Mouse (Mus musculus): ENCODE results near the gene Garnl3. TPM values are rescaled to one million over a fixed set of nuclear protein-coding genes. Genes with fewer than 3 reads are reported as not detected.

Gene Garnl3
- polyA plus RNA-seq, 1 experiment from 2014 or later = 11.0 TPM

DNA sequence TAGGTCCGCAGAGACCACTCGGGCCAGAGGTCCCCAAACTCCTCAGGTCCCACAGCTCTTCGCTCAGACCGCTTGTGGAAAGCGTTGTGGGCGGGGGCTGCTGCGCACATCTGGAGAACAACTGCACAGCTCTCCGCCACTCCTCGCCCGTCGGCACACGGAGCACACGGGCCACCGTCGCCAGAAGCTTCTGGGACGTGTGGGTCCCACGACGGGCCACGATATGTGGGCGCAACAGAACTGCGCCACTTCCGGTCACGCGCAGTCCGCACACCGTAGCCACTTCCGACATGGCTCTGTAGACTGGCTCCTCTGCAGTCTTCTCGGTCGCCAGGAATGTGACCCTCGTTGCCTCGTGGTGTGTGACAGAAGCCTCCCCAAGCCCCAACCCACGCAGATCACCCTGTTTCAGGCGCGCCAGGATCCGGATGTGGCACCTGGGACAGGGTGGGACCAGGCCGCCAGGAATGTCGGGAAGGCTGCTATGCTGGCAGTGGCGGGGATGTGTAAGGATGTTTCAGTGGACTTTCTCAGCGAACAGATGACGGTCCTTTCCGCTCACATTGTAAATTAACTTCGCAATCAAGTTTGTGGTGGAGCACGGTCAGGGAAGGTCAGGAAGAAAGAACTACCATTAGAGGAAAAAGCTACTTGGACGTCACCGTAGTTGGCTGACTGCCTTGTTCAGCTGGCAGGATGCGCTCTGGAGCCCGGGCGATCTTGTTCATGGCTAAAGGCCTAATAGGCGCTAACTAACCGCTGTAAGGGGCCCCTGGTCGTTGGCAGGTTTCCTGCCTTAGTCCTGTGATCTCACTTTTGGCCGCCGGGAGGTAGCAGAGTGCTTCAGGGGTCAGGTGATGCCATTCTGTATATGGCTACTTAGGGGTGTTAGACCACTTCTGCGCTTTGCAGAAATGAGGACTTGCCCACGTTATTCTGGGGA lies 164.5 kb downstream of the Garnl3 start:
- Histone ChIP-seq H3K4me2 (peak overlapping the region; percentile 93), H3K36me3 (peaks cover 30% of the 10 kb centered on the region), H3K4me1 (peaks cover 70% of the 10 kb centered on the region), H3K27ac (replicated peaks) (peak overlapping the region; percentile 96), H3K4me3 (peak overlapping the region; percentile 63), H3K9me3 (no peaks in the 10 kb centered on the region), H3K9ac (peak overlapping the region; percentile 85), H3K27me3 (replicated peaks) (no peaks in the 10 kb centered on the region)
- under 1% methylated on average over 55 of the region's 55 CpGs for WGBS
- ATAC-seq (ENCODE audit: extremely low read depth, insufficient number of reproducible peaks, low FRiP score, low TSS enrichment) = peak; percentile 77

DNA sequence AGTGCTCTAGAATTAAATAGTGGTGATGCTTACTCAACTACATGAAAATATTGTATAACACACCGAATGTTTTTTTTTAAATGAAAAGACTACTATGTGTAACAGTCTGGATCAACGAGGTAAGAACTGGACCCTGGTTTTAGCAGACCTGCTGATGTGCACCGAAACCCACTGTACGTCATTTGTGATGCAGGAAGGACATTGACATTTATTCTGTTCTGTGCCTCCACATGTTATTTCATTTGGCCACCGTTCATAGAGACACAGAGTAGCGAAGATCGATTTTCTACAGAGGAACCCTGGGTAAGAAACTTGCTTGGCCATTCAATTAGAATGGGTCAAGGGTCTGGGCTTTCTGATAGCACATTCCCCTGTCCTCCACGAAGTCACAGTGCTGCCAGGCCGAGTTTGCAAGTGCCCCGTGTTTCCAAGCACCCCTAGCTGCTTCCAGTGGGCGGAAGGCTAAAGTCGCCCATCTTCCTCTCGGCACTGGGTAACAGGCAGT lies 165.2 kb downstream of the Garnl3 start:
- no peak for ATAC-seq (ENCODE audit: extremely low read depth, insufficient number of reproducible peaks, low FRiP score, low TSS enrichment)
- Histone ChIP-seq H3K4me2 (peak overlapping the region; percentile 93), H3K27me3 (replicated peaks) (no peaks in the 10 kb centered on the region), H3K4me1 (peaks cover 70% of the 10 kb centered on the region), H3K9me3 (no peaks in the 10 kb centered on the region), H3K4me3 (peak overlapping the region; percentile 63), H3K27ac (replicated peaks) (peak overlapping the region; percentile 96), H3K9ac (peak overlapping the region; percentile 85), H3K36me3 (peaks cover 30% of the 10 kb centered on the region)
- WGBS = 8% methylated on average over 13 of the region's 13 CpGs

DNA sequence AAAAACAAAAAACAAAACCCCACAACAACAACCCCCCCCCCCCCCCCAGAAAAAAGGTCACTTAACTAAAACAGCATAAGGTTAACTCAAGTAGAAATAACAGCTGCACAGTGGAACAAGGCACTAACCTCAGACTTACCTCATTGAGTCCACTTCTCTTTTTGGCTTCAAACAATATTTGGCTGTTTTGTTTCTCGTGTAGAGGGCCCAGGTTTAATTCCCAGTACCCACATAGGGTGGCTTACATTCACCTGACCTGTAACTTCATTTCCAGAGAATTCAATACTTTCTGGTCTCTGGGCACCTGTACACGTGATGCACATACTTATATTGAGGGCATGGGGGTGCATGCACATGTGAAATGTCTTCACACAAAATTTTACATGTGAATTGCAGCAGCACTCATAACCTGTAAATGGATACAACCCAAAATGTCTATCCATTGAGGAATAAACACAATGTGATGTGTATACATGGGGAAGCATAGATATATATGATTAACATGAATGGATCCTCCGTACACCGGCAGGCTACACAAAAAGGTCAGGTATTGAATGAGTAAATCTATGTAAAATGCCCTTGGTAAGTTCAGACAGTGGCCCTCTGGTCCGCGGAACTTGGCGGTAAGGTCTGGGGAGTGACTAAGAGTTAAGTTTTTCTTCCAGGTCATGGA lies 165.8 kb downstream of the Garnl3 start:
- Histone ChIP-seq H3K4me3 (peak overlapping the region; percentile 63), H3K4me2 (peak overlapping the region; percentile 93), H3K36me3 (peaks cover 30% of the 10 kb centered on the region), H3K9ac (peak overlapping the region; percentile 85), H3K9me3 (no peaks in the 10 kb centered on the region), H3K4me1 (peaks cover 75% of the 10 kb centered on the region), H3K27me3 (replicated peaks) (no peaks in the 10 kb centered on the region), H3K27ac (replicated peaks) (peak overlapping the region; percentile 96)
- 16% methylated on average over 7 of the region's 7 CpGs for WGBS
- no peak for ATAC-seq (ENCODE audit: extremely low read depth, insufficient number of reproducible peaks, low FRiP score, low TSS enrichment)

DNA sequence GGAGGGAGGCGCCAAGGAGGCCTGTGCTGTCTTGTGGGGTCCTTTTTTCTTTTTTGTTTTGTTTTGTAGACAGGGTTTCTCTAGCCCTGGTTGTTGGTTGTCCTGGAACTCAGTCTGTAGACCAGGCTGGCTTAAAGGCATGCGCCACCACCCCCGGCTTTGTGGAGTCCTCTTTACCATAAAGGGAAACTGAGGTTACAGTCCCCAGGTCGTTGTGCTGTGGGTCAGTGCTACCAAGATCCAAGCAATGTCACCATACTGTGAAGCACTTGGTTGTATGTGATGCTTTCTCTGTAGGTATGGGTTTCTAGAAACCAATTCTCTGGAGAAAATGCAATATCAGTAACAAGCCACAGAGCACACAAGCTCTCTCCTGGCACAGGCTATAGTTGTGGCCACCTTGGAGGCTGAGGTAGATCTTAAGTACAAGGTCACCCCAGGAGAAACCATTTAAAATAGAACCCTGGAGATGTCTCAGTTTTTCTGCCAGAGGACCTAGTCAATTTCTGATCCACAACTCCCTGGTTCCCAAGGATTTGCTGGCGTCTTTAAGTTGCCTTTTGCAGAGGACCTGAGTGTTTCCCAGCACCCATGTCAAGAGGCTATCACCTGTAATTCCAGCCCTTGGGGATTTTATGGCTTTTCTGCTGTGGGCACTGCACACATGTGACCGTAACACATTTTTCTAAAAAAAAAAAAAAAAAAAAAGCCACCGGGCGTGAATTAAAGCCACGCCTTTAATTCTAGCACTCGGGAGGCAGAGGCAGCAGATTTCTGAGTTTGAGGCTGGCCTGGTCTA lies 166.6 kb downstream of the Garnl3 start:
- Histone ChIP-seq H3K9ac (0 out of 2 replicates have a peak overlapping the region, but pooled peaks have one; percentile 47), H3K27me3 (replicated peaks) (no peaks in the 10 kb centered on the region), H3K4me2 (no peak overlapping the region), H3K36me3 (peaks cover 30% of the 10 kb centered on the region), H3K27ac (replicated peaks) (no peak overlapping the region; the same call in none of the 2 replicates), H3K4me3 (no peak overlapping the region), H3K9me3 (no peaks in the 10 kb centered on the region), H3K4me1 (peaks cover 72% of the 10 kb centered on the region)
- ATAC-seq (ENCODE audit: extremely low read depth, insufficient number of reproducible peaks, low FRiP score, low TSS enrichment) = no peak
- 34% methylated on average over 10 of the region's 10 CpGs for WGBS

DNA sequence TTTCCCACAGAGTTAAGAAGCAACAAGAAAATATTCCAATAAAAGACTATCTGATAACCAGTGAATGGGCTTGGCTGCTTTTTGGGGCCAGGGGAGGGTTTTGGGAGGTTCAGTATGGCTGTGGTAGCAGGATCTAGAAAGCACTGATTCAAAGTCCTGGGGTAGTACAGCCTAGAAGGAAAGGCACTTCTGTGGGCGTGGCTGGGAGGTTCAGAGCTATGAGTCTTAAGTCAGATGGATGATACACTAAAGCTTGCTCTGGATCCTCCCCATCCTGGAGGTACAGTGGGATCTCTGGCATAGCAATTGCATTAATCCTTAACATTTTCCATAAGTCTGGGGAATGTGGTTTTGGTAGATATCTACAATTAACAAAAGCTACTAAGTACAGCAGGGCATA lies 167.5 kb downstream of the Garnl3 start:
- Histone ChIP-seq H3K4me3 (peak overlapping the region; percentile 87; the same call in 1 of the 2 replicates), H3K4me1 (peaks cover 64% of the 10 kb centered on the region), H3K27me3 (replicated peaks) (no peaks in the 10 kb centered on the region), H3K9me3 (no peaks in the 10 kb centered on the region), H3K36me3 (peaks cover 34% of the 10 kb centered on the region), H3K4me2 (peak overlapping the region; percentile 87), H3K9ac (peak overlapping the region; percentile 98; the same call in 1 of the 2 replicates), H3K27ac (replicated peaks) (no peak overlapping the region)
- no peak for ATAC-seq (ENCODE audit: extremely low read depth, insufficient number of reproducible peaks, low FRiP score, low TSS enrichment)
- 73% methylated on average over 1 of the region's 1 CpGs for WGBS

DNA sequence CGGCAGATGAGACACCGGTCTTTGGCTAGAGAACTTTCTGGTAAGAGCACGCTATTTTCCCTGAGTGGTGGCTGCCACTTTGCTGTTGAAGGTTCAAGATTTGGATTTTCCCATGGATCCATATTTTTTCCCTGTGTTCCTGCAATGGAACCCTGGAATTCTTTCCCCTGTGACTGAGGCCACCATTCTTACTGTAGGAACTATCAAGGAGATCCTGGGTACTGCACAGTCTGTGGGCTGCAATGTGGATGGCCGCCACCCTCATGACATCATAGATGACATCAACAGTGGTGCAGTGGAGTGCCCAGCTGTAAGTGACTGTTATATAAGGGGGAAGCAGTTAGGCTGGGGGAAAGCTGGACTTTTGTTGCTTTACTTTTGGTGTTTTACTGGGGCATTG lies 167.9 kb downstream of the Garnl3 start:
- no peak for ATAC-seq (ENCODE audit: extremely low read depth, insufficient number of reproducible peaks, low FRiP score, low TSS enrichment)
- H3K9ac ChIP-seq = peak overlapping the region; percentile 98
- H3K4me2 ChIP-seq = peak overlapping the region; percentile 87
- H3K27ac ChIP-seq (replicated peaks) = 0 out of 2 replicates have a peak overlapping the region, but pooled peaks have one; percentile 89
- peaks cover 36% of the 10 kb centered on the region for H3K36me3 ChIP-seq
- H3K9me3 ChIP-seq = no peaks in the 10 kb centered on the region
- 59% methylated on average over 4 of the region's 4 CpGs for WGBS
- peaks cover 59% of the 10 kb centered on the region for H3K4me1 ChIP-seq
- H3K4me3 ChIP-seq = peak overlapping the region; percentile 87
- no peaks in the 10 kb centered on the region for H3K27me3 ChIP-seq (replicated peaks)

DNA sequence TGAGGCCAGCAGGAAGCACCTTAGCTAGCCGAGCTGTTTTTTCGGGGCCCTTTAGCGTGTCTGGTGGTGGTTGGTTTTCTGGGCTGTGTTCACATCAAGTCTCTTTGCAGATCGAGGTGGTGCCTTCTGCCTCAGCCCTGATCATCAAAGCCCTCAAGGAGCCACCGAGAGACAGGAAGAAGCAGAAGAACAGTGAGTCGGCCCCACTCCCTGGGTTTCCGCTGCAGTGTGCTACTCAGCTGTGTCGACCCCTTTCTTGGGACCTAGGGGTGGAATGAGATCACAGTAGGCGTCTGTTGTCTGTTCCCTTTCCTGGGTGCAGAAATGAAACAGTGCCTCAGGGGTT lies 168.6 kb downstream of the Garnl3 start:
- whole genome bisulfite sequencing = 6% methylated on average over 9 of the region's 9 CpGs
- ATAC-seq (ENCODE audit: extremely low read depth, insufficient number of reproducible peaks, low FRiP score, low TSS enrichment) = no peak
- Histone ChIP-seq H3K36me3 (peaks cover 40% of the 10 kb centered on the region), H3K9ac (peak overlapping the region; percentile 98), H3K4me3 (peak overlapping the region; percentile 87), H3K4me2 (peak overlapping the region; percentile 87), H3K9me3 (no peaks in the 10 kb centered on the region), H3K27ac (replicated peaks) (peak overlapping the region; percentile 89), H3K27me3 (replicated peaks) (no peaks in the 10 kb centered on the region), H3K4me1 (peaks cover 52% of the 10 kb centered on the region)

DNA sequence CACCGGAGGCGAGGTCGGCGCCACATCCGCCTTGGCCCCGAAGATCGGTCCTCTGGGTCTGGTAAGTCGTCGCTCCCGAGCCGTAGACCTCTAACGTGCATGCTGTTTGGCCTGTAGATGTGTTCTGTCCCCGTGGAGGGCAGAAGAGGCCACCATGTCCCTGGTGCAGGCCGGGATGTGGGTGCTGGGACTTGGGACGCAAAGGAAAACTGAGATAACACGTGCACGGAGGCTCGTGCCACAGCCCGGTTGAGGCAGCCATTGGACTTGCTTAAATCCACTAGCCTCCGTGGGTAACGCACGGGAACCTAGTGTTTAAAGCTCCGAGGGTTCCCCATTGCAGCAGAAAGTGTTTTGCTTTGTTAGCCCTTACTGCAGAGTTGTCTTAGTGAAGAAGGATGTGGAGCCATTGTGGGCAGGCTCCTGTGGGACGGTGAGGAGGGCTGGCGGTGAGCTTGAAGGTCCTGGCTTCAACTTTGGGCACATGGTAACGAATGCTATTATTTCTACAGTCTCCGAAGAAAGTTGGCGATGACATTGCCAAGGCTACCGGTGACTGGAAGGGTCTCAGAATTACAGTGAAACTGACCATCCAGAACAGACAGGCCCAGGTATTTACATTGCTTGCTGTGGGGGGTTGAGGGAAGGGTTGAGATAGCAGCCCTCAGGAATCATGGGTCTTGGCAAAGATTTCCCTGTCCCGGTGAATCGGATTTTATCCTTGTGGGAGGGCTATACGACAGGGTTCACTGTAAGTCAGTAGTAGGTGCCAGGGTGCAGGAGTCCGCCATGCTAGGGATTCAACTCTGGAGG lies 169.2 kb downstream of the Garnl3 start:
- Histone ChIP-seq H3K36me3 (peaks cover 44% of the 10 kb centered on the region), H3K27me3 (replicated peaks) (no peaks in the 10 kb centered on the region), H3K9me3 (no peaks in the 10 kb centered on the region), H3K9ac (peak overlapping the region; percentile 98), H3K4me1 (peaks cover 48% of the 10 kb centered on the region), H3K4me2 (peak overlapping the region; percentile 87), H3K4me3 (peak overlapping the region; percentile 87), H3K27ac (replicated peaks) (peak overlapping the region; percentile 89)
- no peak for ATAC-seq (ENCODE audit: extremely low read depth, insufficient number of reproducible peaks, low FRiP score, low TSS enrichment)
- WGBS = 1% methylated on average over 33 of the region's 33 CpGs

DNA sequence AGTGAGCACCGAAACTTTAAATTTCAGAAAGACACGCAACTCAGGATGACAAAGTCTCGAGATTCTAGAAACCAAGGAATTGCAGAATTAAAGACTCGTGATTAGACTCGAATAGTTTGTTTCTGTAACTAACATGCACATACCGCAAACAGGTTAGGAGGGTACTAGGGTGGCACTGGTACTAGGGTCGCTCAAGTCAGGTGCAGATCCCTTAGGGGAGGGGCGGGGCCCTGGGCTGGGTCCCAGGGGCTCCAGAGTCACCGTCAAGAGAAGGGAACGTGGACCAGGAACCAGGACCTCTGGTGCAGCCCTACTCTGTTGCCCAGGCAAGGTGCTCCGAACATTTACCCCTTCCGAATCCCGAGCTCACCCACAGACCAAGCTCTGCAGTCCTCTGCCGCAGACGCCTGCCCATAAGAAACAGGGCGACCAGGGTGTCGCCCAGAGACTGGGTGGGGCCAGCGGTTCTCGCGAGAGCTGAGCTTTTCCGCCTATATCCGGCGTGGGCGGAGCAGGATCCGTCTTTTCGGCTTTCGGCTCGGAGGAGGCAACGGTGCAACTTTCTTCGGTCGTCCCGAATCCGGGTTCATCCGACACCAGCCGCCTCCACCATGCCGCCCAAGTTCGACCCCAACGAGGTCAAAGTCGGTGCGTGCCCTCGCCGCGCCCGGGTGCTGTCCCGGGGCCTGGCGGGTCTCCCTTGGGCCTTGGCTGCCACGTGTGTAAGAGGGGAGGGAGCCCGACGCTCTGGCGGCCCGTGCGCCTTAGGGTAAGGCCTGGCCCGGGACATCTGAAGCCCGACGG lies 170.1 kb downstream of the Garnl3 start, which contains the start of the genes Rpl12 and Lrsam1:
Gene Rpl12, plus strand, starts transcription at position 368 of the 804 bp plus-strand sequence.
Gene Lrsam1, minus strand, starts transcription at position 423 of the 804 bp plus-strand sequence.
- Histone ChIP-seq H3K9ac (peak within 1 kb of the TSS; percentile 98), H3K27me3 (replicated peaks) (no peaks in the 10 kb centered on the region), H3K27ac (replicated peaks) (peak within 1 kb of the TSS; percentile 89), H3K9me3 (no peaks in the 10 kb centered on the region), H3K4me3 (peak within 1 kb of the TSS; percentile 87), H3K36me3 (peaks cover 53% of the 10 kb centered on the region), H3K4me2 (peak within 1 kb of the TSS; percentile 87), H3K4me1 (peaks cover 47% of the 10 kb centered on the region)
- 3% methylated on average over 55 of the region's 55 CpGs for WGBS
- peak; percentile 83 for ATAC-seq (ENCODE audit: extremely low read depth, insufficient number of reproducible peaks, low FRiP score, low TSS enrichment)
